In the genomic region with DNA sequence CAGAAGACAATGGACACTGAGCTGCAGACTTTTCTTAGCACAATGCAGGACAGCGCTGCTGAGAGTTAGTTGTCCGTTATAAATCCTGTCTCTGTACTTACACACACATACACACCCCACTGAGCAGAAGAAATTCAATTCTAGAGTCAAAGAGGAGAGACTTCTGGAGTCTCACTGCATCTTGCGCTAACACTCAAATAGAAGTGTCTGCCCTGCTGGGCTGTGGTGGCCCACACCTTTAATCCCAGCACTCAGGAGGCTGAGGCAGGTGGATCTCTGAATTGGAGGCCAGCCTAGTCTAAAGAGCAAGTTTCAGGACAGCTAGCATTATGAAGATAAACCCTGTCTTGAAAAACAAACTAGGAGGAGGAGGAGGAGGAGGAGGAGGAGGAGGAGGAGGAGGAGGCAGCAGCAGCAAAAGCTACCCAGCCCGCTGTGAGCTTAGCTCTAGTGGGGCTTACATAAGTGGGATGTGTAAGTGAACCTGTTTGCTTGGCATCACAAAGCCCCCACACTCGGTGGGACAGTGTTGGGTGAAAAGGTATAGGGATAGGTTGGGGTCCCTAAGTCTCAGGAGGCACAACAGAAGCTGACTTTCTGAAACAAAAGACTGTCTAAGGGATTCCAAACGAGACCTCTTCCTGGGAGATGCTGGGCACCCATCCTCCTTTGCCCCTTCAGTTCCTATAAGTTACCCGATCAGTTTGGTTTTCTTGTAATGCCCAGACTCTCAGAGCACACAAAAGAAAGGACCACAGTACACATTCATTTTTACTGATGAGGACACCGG, we compare ENCODE assay signal across 23 mouse cellular contexts. TPM values are rescaled to one million over a fixed set of nuclear protein-coding genes. Genes with fewer than 3 reads are reported as not detected.
"Had no signal": no experiment of that assay in that cellular context is flagged by ENCODE, and none has a peak within 500 bp of the region (broad histone marks: within the 10 kb centered on the region; RNA-seq: fewer than 3 reads in every experiment).

No protein-coding gene starts in this region.

- H3K27ac ChIP-seq: limb, embryonic 12.5 days; limb, embryonic 15.5 days; liver, embryonic 14.5 days; macrophage; midbrain, embryonic 15.5 days; stomach, embryonic 15.5 days had no signal

- ATAC-seq: liver, postnatal 0 days; lung, postnatal 0 days; midbrain, embryonic 15.5 days had no signal

- H3K9ac ChIP-seq: limb, embryonic 12.5 days; limb, embryonic 15.5 days; liver, embryonic 14.5 days; liver, postnatal 0 days; lung, embryonic 14.5 days; midbrain, embryonic 15.5 days; stomach, embryonic 15.5 days had no signal

- H3K4me3 ChIP-seq: limb, embryonic 12.5 days; limb, embryonic 15.5 days; midbrain, embryonic 15.5 days; myocyte; stomach, embryonic 15.5 days had no signal

- H3K36me3 ChIP-seq: limb, embryonic 12.5 days; limb, embryonic 15.5 days; midbrain, embryonic 15.5 days; stomach, embryonic 15.5 days had no signal

- DNase-seq: kidney, adult 18-20 months; kidney, adult 9 months; kidney, postnatal 14 days; kidney, postnatal 4 days; left cerebral cortex, postnatal 4 days; liver, postnatal 0 days; lung, embryonic 14.5 days; thymus, postnatal 25 days had no signal

- H3K4me2 ChIP-seq: limb, embryonic 12.5 days; limb, embryonic 15.5 days; liver, embryonic 11.5 days; lung, embryonic 14.5 days; midbrain, embryonic 15.5 days; stomach, embryonic 15.5 days had no signal

- H3K9me3 ChIP-seq: limb, embryonic 15.5 days; midbrain, embryonic 15.5 days; stomach, embryonic 15.5 days had no signal

RNA-seq across cellular contexts. Expression of gene Nr2e1, which starts 4.7 kb away (rescaled TPM):
- polyA plus RNA-seq: kidney, embryonic 16.5 days; limb, embryonic 12.5 days; limb, embryonic 15.5 days; liver, embryonic 11.5 days; liver, embryonic 14.5 days; liver, postnatal 0 days; lung, embryonic 14.5 days; lung, postnatal 0 days; macrophage; myocyte; neural tube, embryonic 11.5 days; neural tube, embryonic 14.5 days; small intestine, adult 2 months; spleen, adult 2 months; thymus, postnatal 0 days had no signal
